Mouse (Mus musculus) cortical plate, adult 2 months (tissue): ENCODE measurements around the gene Tead1.

ENCODE experiments used
- CTCF ChIP-seq: fragments of 200-500 bp; IDR thresholded peaks from 2 replicates; pipeline ENCODE4 v1.5.1; 2011; ENCODE audit warnings: mild to moderate bottlenecking, control low read depth, low read length; ENCODE audit not compliant: insufficient read depth; ENCODE audit errors: extremely low read depth
- POLR2A ChIP-seq: fragments of 200-500 bp; IDR thresholded peaks from 2 replicates; pipeline ENCODE4 v1.6.1; 2011; ENCODE audit warnings: mild to moderate bottlenecking, low read length, control low read depth; ENCODE audit not compliant: insufficient read depth; ENCODE audit errors: extremely low read depth

GRCm38 (mm10) chr7:112690836-112691781 is 12.0 kb downstream of the Tead1 start:
- TF ChIP-seq CTCF, result no peak
- no peak for TF ChIP-seq POLR2A
